Mouse (Mus musculus) liver (tissue): ENCODE measurements around the gene Suox.
"Not testable (repeated sequence)": the region's sequence is repeated elsewhere in the genome, so short reads cannot be mapped to it uniquely, and the experiment has no call there.

Source experiments
- DNase-seq: peaks from one replicate; pipeline ENCODE4 v3.0.0-alpha.2; 2020; ENCODE audit warnings: mixed read lengths

Gene Suox

DNA sequence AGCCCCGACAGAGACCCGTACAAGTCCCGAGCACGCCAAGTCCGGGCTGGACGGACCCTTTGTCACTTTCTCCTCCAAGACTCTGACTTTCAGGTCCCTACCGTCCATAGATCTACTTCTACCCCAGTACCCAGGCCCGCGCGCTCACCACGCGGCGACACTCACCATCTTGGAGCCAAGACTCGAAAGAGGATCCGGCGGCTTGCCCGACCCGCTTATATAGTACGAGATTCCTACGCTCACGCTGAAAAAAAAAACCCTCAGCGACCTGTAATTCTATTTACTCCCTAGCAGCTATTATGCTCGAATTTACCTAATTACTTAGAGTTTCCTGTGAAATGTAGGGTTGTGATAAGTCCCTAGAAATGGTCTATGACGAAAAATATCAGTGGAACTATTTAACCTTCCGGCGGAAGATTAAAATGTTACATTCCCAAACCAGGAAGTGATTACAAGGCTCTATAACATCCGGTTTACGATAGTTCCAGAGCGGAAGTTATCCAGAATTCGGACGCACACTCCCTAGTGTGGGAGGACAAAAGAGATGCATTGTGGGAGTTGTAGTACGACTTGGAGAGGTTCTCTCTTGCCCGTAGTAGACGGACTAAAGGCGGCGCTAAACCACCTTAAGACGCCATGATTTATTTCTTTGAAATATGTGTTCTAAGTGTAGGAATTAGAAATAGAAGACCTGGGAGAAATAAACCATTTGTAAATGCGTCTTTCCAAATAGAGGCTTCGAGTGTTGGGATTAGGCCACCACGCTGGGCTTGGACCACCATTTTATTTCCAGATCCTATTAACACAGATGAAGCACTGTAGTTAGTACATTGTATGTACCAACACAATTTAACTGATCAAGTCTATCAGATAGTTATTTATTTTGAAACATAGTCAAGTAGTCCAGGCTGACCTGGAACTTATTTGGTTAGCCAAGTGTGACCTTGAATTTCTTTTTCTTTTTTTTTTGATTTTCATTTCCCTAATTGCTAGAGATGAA is 47.3 kb downstream of the Suox start, which contains the start of gene Rps26:
Gene Rps26, minus strand, starts transcription at position 437 of the 1,000 bp plus-strand sequence.
- peak; percentile 86 for DNase-seq

GRCm38 (mm10) chr10:128625287-128625894 is 48.5 kb downstream of the Suox start:
- peak; percentile 43 for DNase-seq

DNA sequence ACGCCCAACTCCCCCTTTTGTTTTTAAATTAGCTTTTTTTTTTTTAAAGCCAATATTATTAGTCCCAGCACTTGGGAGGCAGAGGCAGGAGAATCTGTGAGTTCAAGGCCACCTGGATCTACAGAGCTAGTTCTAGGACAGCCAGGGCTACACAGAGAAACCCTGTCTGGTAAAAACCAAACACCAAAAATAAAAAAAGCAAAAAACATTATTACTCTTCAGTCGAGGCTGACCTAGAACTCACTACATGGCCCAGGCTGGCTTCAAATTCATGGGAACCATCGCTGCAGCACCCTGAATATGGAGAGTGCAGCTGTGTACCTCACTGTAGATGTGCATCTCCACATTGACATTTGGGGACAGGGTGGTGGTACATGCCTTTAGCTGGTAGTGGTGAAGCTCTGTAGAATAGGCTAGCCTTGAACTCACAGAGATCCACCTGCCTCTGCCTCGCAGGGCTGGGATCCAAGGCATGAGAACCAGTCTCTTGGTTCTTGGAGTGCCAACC is 50.7 kb downstream of the Suox start:
- DNase-seq = not testable (repeated sequence)

DNA sequence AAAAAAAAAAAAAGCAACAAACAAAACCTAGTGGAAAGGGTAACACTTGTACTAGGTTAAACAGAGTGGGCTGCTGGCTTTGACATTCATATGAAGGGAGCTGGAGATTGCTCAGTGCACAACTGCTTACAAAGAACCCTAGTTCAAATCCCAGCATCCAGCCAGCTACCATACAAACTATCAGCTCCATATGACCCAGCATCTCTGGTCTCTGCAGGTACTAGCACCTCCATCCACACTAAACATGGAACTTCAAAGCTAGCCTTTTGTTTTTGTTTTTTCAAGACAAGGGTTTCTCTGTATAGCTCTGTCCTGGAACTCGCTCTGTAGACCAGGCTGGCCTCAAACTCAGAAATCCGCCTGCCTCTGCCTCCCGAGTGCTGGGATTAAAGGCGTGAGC is 51.2 kb downstream of the Suox start:
- DNase-seq = no peak

- DNase-seq = no peak
Observed at GRCm38 (mm10) chr10:128621986-128622520, 51.8 kb downstream of the Suox start.

GRCm38 (mm10) chr10:128620241-128620640 is 53.6 kb downstream of the Suox start:
- no peak for DNase-seq
